Mouse (Mus musculus): ENCODE data around the gene Arl4c.

DNA sequence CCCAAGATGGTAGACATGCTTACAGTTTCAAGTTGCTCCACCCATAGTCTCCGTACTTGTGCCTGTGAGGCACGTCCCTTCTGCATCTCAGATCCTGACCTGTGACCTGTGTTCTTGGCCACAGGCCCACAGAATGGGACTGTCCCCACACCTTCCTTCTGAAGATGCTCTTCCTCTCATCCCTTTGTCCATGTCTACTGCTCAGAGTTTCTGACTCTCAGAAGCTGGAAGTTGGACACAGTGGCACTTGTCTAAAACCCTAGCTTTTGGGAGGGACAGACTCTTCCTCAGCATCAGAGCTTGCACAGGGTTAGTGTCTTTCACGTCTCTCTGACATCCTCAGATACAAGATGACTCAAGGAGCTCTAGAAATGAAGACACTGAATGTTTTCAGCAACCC, 6.2 kb upstream of the Arl4c start:
- no peak for TF ChIP-seq POLR2A (IDR thresholded peaks at IDR 0.05; ENCODE audit: borderline replicate concordance, extremely low read depth, insufficient read depth, insufficient read length, poor library complexity, severe bottlenecking)
- no peak for TF ChIP-seq CTCF (IDR thresholded peaks at IDR 0.05; ENCODE audit: borderline replicate concordance, extremely low read depth, insufficient read depth, insufficient read length)

All from brain, embryonic 14.5 days (tissue).